Mouse (Mus musculus): Measurements from ENCODE around the gene Nkapd1.

DNA sequence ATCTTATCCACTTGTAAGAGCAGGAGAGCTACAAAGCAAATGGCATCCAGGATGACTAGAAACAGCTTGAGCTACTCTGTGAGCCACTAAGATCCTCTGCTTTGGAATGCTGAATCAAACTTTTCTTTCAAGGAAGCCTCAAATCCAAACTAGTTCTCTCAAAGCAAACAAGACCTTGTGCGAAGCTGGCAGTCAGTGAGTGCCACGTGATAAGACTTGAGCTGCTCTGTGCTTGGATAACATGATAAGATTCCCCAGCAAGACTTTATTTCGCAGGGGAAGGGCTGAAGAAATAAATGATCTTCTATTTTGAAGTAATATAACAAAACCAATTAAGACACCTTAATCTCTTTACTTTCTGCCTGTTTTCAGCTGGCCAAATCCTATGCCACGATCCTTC is 51.3 kb downstream of the Nkapd1 start:
- TF ChIP-seq CTCF (IDR thresholded peaks at IDR 0.05) = no peak
- TF ChIP-seq EP300 (IDR thresholded peaks at IDR 0.05) = no peak

All from lung, postnatal 0 days (tissue).